Comparison of ENCODE assay signal across 18 mouse cellular contexts in genomic region chr15:89106976-89107375, GRCm38 (mm10).
"Had no signal": no experiment of that assay in that cellular context is flagged by ENCODE, and none has a peak within 500 bp of the region (broad histone marks: within the 10 kb centered on the region; RNA-seq: fewer than 3 reads in every experiment).

No protein-coding gene starts in this region.

- H3K27me3 ChIP-seq: limb, embryonic 12.5 days; limb, embryonic 15.5 days; neural tube, embryonic 13.5 days; stomach, embryonic 15.5 days had no signal

- ATAC-seq: liver, postnatal 0 days; lung, postnatal 0 days had no signal

- H3K9me3 ChIP-seq: limb, embryonic 12.5 days; limb, embryonic 15.5 days; neural tube, embryonic 13.5 days; stomach, embryonic 15.5 days had no signal

- DNase-seq: kidney, adult 18-20 months; kidney, adult 9 months; kidney, postnatal 14 days; layer of hippocampus, adult 9-11 months; left cerebral cortex, postnatal 4 days; liver, postnatal 0 days; lung, embryonic 14.5 days; midbrain, embryonic 14.5 days; retina, postnatal 1 day; right cerebral cortex, postnatal 25 days; spleen, adult 18-20 months; thymus, postnatal 25 days had no signal

- H3K4me1 ChIP-seq: limb, embryonic 12.5 days; limb, embryonic 15.5 days; neural tube, embryonic 13.5 days; stomach, embryonic 15.5 days had no signal

- H3K4me3 ChIP-seq: layer of hippocampus, adult 2 months; limb, embryonic 12.5 days; limb, embryonic 15.5 days; neural tube, embryonic 13.5 days; stomach, embryonic 15.5 days had no signal
